Mouse (Mus musculus): ENCODE measurements around the gene Fam120a. TPM values are rescaled to one million over a fixed set of nuclear protein-coding genes. Genes with fewer than 3 reads are reported as not detected.

Fam120a gene
- polyA plus RNA-seq, 1 experiment: 60.7 TPM

DNA sequence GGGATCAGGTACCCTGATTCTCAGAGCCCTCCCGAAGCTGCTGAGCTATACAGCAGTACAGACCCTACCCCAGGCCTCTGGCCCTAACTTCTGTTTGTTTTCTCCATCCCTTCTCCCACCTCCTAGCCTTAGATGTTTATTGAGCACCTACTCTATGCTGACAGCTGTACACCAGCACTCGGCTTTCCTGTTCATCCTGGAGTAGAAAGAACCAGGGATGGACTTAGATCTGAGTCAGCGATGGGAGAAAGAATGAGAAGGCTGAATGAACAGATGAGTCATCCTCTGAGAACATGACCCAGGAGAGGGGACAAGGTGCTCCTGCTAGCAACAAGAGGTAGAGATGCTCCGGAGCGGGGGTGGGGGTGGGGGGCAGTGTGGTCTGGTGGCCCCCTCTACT lies 95.1 kb downstream of the Fam120a start:
- Histone ChIP-seq H3K4me1 (peaks cover 74% of the 10 kb centered on the region), H3K36me3 (replicated peaks; ENCODE audit: low read length) (peaks cover 15% of the 10 kb centered on the region), H3K4me3 (replicated peaks) (peak overlapping the region; percentile 98), H3K9me3 (no peaks in the 10 kb centered on the region), H3K27me3 (replicated peaks) (no peaks in the 10 kb centered on the region)
- TF ChIP-seq GATA1 (IDR thresholded peaks at IDR 0.05; ENCODE audit: borderline replicate concordance, low read length) (no peak), FLI1 (IDR thresholded peaks at IDR 0.05; ENCODE audit: low read length) (no peak)

DNA sequence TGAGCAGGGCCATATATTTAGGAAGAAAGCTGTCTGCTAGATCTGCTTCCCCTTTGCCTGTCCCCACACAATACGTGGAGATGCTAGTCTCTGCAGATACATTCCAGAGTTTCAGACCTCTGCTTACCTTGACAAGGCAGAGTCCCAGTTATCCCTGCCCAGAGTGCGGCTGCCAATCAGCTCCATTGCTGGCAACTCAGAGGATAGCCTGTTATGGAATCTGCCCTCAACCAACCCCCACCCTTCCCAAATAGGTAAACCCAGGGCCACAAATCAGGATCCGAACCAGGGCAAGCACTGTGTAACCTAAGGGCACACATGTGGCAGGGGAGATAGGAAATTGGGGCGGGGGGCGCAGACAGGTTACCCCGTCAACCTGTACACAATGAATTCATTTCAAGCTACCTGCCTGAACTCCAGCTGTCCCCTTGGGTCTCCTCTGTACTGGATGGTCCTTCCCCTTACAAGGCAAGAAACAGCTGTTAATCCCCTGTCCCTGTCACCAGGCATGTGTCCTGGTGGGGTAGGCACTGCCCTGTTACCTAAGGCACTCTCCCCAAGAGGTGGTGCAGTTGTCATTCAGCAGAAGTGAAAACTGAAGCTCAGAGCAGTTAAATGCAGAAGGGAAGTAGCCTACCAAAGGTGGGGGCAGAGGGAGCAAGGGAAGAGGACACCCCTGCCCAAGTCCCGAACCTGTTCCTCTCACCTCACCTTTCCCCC lies 95.8 kb downstream of the Fam120a start:
- Histone ChIP-seq H3K27me3 (replicated peaks) (no peaks in the 10 kb centered on the region), H3K4me1 (peaks cover 74% of the 10 kb centered on the region), H3K9me3 (no peaks in the 10 kb centered on the region), H3K36me3 (replicated peaks; ENCODE audit: low read length) (peaks cover 14% of the 10 kb centered on the region), H3K4me3 (replicated peaks) (peak overlapping the region; percentile 98)
- TF ChIP-seq FLI1 (IDR thresholded peaks at IDR 0.05; ENCODE audit: low read length) (no peak), GATA1 (IDR thresholded peaks at IDR 0.05; ENCODE audit: borderline replicate concordance, low read length) (no peak)

DNA sequence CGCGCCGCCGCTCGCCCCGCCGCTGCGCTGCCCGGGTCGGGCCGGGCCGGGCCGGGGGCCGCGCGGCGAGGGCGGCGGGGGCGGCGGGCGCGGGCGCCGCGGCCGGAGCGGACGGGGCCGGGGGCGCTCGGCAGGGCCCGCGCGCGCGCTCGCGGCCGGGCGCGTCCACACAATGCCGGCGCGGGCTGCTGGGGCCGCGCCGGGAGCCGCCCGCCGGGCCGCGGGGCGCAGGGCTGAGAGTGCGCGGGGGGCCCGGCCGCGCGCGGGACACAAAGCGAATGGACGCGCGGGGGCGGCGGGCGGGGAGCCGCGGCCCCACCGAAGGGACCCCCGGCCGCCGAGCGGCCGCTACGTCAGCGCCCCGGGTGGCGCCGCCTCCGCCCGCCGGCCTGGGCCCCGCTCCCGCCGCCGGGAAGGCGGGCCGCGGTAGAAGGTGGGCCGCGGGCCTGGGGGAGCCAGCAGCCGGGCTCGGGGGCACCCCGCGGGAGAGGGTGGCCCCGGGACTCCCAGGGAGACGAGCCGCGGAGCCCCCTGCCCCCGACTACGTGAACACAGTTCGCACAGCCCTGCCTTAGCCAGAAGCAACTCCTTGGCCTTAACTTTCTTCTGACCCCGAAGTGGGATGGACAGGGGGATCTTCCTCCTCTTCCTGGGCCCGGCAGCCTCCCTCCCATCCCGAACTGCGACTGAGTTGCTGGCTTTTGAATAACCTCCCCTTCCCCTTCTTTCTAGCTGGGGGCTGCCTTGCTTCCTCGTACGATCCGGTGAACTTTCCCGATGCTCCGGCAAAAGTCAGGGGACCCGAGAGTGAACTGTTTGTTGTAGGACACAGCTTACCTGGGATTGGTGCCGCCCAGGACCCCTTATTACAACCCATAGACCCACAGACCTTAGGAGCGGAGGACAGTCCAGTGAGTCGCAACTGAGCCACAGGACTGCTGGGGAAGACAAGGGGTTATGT lies 96.8 kb downstream of the Fam120a start, which contains the start of gene Phf2:
TSS of gene Phf2 (minus strand) at position 349 of the 961 bp plus-strand sequence.
- TF ChIP-seq FLI1 (IDR thresholded peaks at IDR 0.05; ENCODE audit: low read length): no peak
- TF ChIP-seq GATA1 (IDR thresholded peaks at IDR 0.05; ENCODE audit: borderline replicate concordance, low read length): no peak
- Histone ChIP-seq H3K4me1 (peaks cover 81% of the 10 kb centered on the region), H3K9me3 (no peaks in the 10 kb centered on the region)

DNA sequence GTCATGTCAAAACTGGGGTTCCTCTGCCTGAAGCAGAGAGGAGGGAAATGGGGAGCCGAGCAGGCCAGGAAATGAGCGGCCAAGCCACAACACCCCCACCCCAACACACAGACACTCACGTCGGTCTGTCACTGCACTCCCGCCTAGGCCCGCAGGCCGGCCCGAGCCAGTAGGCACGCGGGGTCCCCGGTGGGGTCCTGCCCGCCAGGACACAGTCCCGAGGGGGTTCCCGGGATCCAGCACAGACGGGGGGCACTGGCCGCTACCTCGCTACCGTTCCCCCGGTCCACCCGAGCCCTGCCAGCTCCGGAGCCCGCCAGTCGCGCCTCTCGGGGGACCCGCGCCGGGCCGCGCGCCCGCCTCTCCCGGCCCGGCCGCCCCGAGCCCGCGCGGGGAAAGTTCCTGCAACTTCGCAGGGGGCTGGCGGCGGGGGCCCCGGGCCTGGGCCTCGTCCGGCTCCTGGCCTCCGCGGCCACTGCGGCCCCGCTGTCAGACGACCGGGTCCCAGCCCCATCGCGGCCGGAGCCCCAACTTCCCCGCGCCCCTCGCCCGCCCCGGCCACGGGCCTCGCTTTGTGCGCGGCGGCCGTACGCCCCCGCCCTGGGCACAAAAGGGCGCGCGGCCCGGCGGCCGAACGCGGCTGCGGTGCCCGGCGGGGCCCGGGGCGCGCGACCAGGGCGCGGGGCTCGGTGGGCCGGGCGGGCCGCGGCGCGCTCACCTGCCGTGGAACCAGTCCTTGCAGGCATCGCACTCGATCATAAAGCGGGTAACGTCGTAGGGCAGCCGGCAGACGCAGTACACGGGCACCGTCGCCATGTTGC lies 97.7 kb downstream of the Fam120a start:
- TF ChIP-seq GATA1 (IDR thresholded peaks at IDR 0.05; ENCODE audit: borderline replicate concordance, low read length): no peak
- TF ChIP-seq FLI1 (IDR thresholded peaks at IDR 0.05; ENCODE audit: low read length): no peak
- peaks cover 81% of the 10 kb centered on the region for H3K4me1 ChIP-seq

More for the DNA sequence above, 96.8 kb downstream of the Fam120a start, which contains the start of gene Phf2:
- peak within 1 kb of the TSS; percentile 98 for H3K4me3 ChIP-seq (replicated peaks)
- peaks cover 7% of the 10 kb centered on the region for H3K36me3 ChIP-seq (replicated peaks; ENCODE audit: low read length)
- no peaks in the 10 kb centered on the region for H3K27me3 ChIP-seq (replicated peaks)

DNA sequence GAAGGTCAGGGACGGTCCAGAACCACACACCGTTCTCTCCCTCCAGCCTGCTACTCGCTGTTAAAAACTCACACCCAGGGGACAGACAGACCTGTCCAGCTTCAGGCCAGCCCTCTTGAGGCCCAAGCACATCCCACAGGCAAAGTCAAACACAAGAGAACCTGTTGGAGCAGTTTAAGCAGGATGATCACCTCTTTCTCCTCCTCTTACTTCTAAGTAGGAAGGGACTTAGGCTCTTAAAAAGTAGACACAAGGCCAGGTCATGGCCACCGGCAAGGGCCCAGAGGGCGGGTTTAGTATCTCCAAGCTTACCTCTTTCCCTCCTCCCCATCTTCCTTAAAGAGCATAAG lies 98.2 kb downstream of the Fam120a start:
- peaks cover 81% of the 10 kb centered on the region for H3K4me1 ChIP-seq
- H3K27me3 ChIP-seq (replicated peaks): no peaks in the 10 kb centered on the region
- H3K36me3 ChIP-seq (replicated peaks; ENCODE audit: low read length): peaks cover 5% of the 10 kb centered on the region
- no peaks in the 10 kb centered on the region for H3K9me3 ChIP-seq
- peak overlapping the region; percentile 98 for H3K4me3 ChIP-seq (replicated peaks)
- no peak for TF ChIP-seq GATA1 (IDR thresholded peaks at IDR 0.05; ENCODE audit: borderline replicate concordance, low read length)
- TF ChIP-seq FLI1 (IDR thresholded peaks at IDR 0.05; ENCODE audit: low read length): no peak

More for the DNA sequence above, 97.7 kb downstream of the Fam120a start:
- H3K27me3 ChIP-seq (replicated peaks): no peaks in the 10 kb centered on the region
- H3K4me3 ChIP-seq (replicated peaks): peak overlapping the region; percentile 98
- peaks cover 2% of the 10 kb centered on the region for H3K36me3 ChIP-seq (replicated peaks; ENCODE audit: low read length)
- H3K9me3 ChIP-seq: no peaks in the 10 kb centered on the region

DNA sequence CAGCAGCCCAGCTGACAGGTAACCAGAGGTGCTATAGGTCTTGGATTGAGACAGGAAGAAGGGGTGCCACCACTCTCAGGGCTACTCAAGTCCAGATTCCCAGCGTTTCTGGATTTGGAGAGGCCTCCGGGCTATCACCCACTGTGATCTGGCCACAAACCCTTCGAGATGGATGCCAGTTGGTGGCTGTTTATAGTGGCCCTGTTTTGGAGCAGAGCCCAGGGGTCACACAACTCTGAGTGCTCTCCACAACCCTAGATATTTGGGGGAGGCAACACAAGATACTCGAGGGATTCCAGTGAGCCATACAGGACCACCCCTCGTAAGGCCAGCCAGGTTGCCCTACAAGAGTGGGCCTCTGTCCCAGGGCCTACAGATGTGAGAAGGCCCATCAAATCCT lies 98.7 kb downstream of the Fam120a start:
- Histone ChIP-seq H3K36me3 (replicated peaks; ENCODE audit: low read length) (peaks cover 8% of the 10 kb centered on the region), H3K27me3 (replicated peaks) (no peaks in the 10 kb centered on the region), H3K4me1 (peaks cover 84% of the 10 kb centered on the region), H3K9me3 (no peaks in the 10 kb centered on the region), H3K4me3 (replicated peaks) (peak overlapping the region; percentile 98)
- TF ChIP-seq GATA1 (IDR thresholded peaks at IDR 0.05; ENCODE audit: borderline replicate concordance, low read length): no peak
- TF ChIP-seq FLI1 (IDR thresholded peaks at IDR 0.05; ENCODE audit: low read length): no peak

DNA sequence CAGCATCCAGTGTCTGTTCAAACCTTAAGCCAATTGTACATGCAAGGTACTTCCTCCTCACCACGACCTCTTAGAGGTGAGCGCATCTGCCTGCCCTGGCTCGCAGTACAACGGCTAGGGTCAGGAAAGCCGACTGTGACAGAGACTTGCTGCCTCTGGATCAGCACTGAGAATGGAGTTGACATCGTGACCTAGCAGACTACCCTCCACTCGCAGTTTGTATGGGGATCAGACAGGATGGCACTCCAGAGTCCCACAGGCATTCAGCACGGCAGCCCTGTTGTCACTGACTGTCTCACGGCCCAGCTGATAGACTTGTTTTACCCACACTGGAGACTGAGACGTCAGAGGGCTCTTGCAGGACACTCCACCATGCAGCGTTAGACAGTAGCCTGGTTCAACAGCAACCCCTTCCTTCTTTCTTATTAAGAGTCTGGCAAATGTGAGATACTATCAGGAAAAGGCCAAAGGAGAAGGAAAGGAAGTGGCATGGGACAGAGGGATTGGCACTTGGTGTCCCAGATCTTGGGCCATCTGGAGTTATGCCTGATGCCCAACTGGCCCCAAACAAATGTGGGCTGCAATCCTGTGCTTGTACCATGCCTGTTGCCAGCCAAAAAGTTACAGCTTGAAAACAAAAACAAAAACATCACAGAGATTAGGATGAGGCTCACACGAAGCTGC lies 103.0 kb downstream of the Fam120a start:
- peaks cover 8% of the 10 kb centered on the region for H3K36me3 ChIP-seq (replicated peaks; ENCODE audit: low read length)
- no peaks in the 10 kb centered on the region for H3K9me3 ChIP-seq
- TF ChIP-seq GATA1 (IDR thresholded peaks at IDR 0.05; ENCODE audit: borderline replicate concordance, low read length) (no peak), FLI1 (IDR thresholded peaks at IDR 0.05; ENCODE audit: low read length) (no peak)
- no peaks in the 10 kb centered on the region for H3K27me3 ChIP-seq (replicated peaks)
- peaks cover 95% of the 10 kb centered on the region for H3K4me1 ChIP-seq
- H3K4me3 ChIP-seq (replicated peaks): peak overlapping the region; percentile 50

GRCm38 (mm10) chr13:48863556-48863955 lies 104.3 kb downstream of the Fam120a start:
- TF ChIP-seq FLI1 (IDR thresholded peaks at IDR 0.05; ENCODE audit: low read length): no peak
- no peak for TF ChIP-seq GATA1 (IDR thresholded peaks at IDR 0.05; ENCODE audit: borderline replicate concordance, low read length)
- H3K27me3 ChIP-seq (replicated peaks): no peaks in the 10 kb centered on the region
- H3K4me1 ChIP-seq: peaks cover 95% of the 10 kb centered on the region
- H3K36me3 ChIP-seq (replicated peaks; ENCODE audit: low read length): peaks cover 17% of the 10 kb centered on the region
- H3K9me3 ChIP-seq: no peaks in the 10 kb centered on the region
- H3K4me3 ChIP-seq (replicated peaks): no peak overlapping the region

DNA sequence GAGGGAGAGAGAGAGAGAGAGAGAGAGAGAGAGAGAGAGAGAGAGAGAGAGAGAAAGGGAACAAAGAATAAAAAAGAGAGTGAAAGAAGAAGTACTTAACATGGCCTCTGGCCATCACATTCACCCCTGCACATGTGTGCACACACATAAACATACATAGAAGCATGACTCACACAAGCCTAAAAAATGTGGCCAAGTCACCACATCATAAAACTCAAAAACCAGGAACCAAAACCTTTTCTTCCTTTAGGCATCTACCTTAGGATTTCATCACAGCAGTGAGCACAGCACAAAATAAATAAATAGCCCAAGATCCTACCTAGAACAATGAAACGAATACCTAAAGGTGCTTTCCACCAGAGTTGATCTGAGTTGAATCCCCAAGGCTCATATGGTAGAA lies 105.9 kb downstream of the Fam120a start:
- Histone ChIP-seq H3K36me3 (replicated peaks; ENCODE audit: low read length) (peaks cover 26% of the 10 kb centered on the region), H3K27me3 (replicated peaks) (no peaks in the 10 kb centered on the region), H3K9me3 (no peaks in the 10 kb centered on the region), H3K4me1 (peaks cover 95% of the 10 kb centered on the region), H3K4me3 (replicated peaks) (no peak overlapping the region)
- no peak for TF ChIP-seq FLI1 (IDR thresholded peaks at IDR 0.05; ENCODE audit: low read length)
- no peak for TF ChIP-seq GATA1 (IDR thresholded peaks at IDR 0.05; ENCODE audit: borderline replicate concordance, low read length)

Data from megakaryocyte, embryonic 14.5 days (primary cell).